Mouse (Mus musculus) cortical plate, adult 2 months (tissue): ENCODE data around the gene Cope. TPM values are rescaled to one million over a fixed set of nuclear protein-coding genes. Genes with fewer than 3 reads are reported as not detected.

Experiments
- H3K27ac ChIP-seq: fragments of 200-500 bp; 2 replicates; pipeline ENCODE4 v1.5.1; 2012; ENCODE audit warnings: low read length, control low read depth, inconsistent platforms; ENCODE audit not compliant: insufficient read depth
- H3K4me1 ChIP-seq: fragments of 200-500 bp; 2 replicates; pipeline ENCODE4 v1.6.1; 2011; ENCODE audit warnings: low read length; ENCODE audit not compliant: control insufficient read depth, insufficient read depth
- H3K4me3 ChIP-seq: fragments of 200-500 bp; 2 replicates; pipeline ENCODE4 v1.5.1; 2011; ENCODE audit warnings: mild to moderate bottlenecking, low read length, control low read depth; ENCODE audit not compliant: insufficient read depth
- CTCF ChIP-seq: fragments of 200-500 bp; IDR thresholded peaks from 2 replicates; pipeline ENCODE4 v1.5.1; 2011; ENCODE audit warnings: mild to moderate bottlenecking, control low read depth, low read length; ENCODE audit not compliant: insufficient read depth; ENCODE audit errors: extremely low read depth
- POLR2A ChIP-seq: fragments of 200-500 bp; IDR thresholded peaks from 2 replicates; pipeline ENCODE4 v1.6.1; 2011; ENCODE audit warnings: mild to moderate bottlenecking, low read length, control low read depth; ENCODE audit not compliant: insufficient read depth; ENCODE audit errors: extremely low read depth
- polyA plus RNA-seq: library from polyadenylated mRNA; depleted of rRNA; stranded (reverse); fragments of >200 nt; gene quantifications from 2 replicates; pipeline ENCODE4 v1.2.3, GENCODE M21; 2012; rRNA removed

Cope gene
- polyA plus RNA-seq, 1 experiment: 232 TPM

- Histone ChIP-seq H3K4me1 (peaks cover 6% of the 10 kb centered on the region; the same call in 1 of the 2 replicates), H3K27ac (peak within 1 kb of the TSS; percentile 26; the same call in 1 of the 2 replicates), H3K4me3 (peak within 1 kb of the TSS; percentile 40)
- TF ChIP-seq POLR2A (peak; percentile 97), CTCF (no peak)
These were observed 51.0 kb downstream of the Cope start, which contains the start of gene Upf1 for GRCm38 (mm10) chr8:70353194-70353817. TSS of gene Upf1 (minus strand) at chr8:70353278.

GRCm38 (mm10) chr8:70354004-70354403, 51.7 kb downstream of the Cope start:
- H3K27ac ChIP-seq: no peak overlapping the region
- TF ChIP-seq POLR2A (0 out of 2 replicates have a peak, but pooled peaks have one; percentile 42), CTCF (no peak)
- peaks cover 6% of the 10 kb centered on the region; the same call in 1 of the 2 replicates for H3K4me1 ChIP-seq
- peak overlapping the region; percentile 40; the same call in 1 of the 2 replicates for H3K4me3 ChIP-seq

- peaks cover 3% of the 10 kb centered on the region; the same call in 1 of the 2 replicates for H3K4me1 ChIP-seq
- no peak for TF ChIP-seq CTCF
These were observed 53.8 kb downstream of the Cope start for GRCm38 (mm10) chr8:70356111-70356510.

GRCm38 (mm10) chr8:70359411-70359810, 57.1 kb downstream of the Cope start:
- no peaks in the 10 kb centered on the region for H3K4me1 ChIP-seq
- TF ChIP-seq CTCF (no peak), POLR2A (no peak)
- H3K4me3 ChIP-seq: no peak overlapping the region
- H3K27ac ChIP-seq: no peak overlapping the region

More at GRCm38 (mm10) chr8:70356111-70356510, 53.8 kb downstream of the Cope start:
- no peak overlapping the region for H3K4me3 ChIP-seq
- no peak overlapping the region for H3K27ac ChIP-seq

GRCm38 (mm10) chr8:70360769-70361168, 58.5 kb downstream of the Cope start:
- no peak overlapping the region for H3K4me3 ChIP-seq
- no peak overlapping the region for H3K27ac ChIP-seq
- TF ChIP-seq CTCF (no peak; the same call in 1 of the 2 replicates), POLR2A (no peak)
- no peaks in the 10 kb centered on the region for H3K4me1 ChIP-seq

GRCm38 (mm10) chr8:70361484-70362032, 59.2 kb downstream of the Cope start:
- Histone ChIP-seq H3K4me1 (no peaks in the 10 kb centered on the region), H3K27ac (no peak overlapping the region), H3K4me3 (no peak overlapping the region)
- TF ChIP-seq POLR2A (no peak), CTCF (no peak)

Other genes with a start within 250 kb of the Cope start
- 4.8 and 6.4 TPM in 2 replicates for gene Tm6sf2, start 229.6 kb upstream of the Cope start, polyA plus RNA-seq
- gene Hapln4, start 219.1 kb upstream of the Cope start, polyA plus RNA-seq: 65.4 and 69.9 TPM in 2 replicates
- gene Ncan, start 181.6 kb upstream of the Cope start, polyA plus RNA-seq: 79.0 and 82.5 TPM in 2 replicates
- 22.5 and 25.2 TPM in 2 replicates for gene Nr2c2ap, start 171.2 kb upstream of the Cope start, polyA plus RNA-seq
- 18.0 and 18.5 TPM in 2 replicates for gene Rfxank, start 163.4 kb upstream of the Cope start, polyA plus RNA-seq
- 107 and 108 TPM in 2 replicates for gene Borcs8, start 163.0 kb upstream of the Cope start, polyA plus RNA-seq
- gene Mef2b, start 162.8 kb upstream of the Cope start, polyA plus RNA-seq: 0.17 and 0.19 TPM in 2 replicates
- 55.9 and 74.3 TPM in 2 replicates for gene Tmem161a, start 130.2 kb upstream of the Cope start, polyA plus RNA-seq
- 55.9 and 56.8 TPM in 2 replicates for gene Slc25a42, start 90.2 kb upstream of the Cope start, polyA plus RNA-seq
- 105 and 121 TPM in 2 replicates for gene Sugp2, start 68.3 kb upstream of the Cope start, polyA plus RNA-seq
- 55.9 and 58.0 TPM in 2 replicates for gene Armc6, start 68.1 kb upstream of the Cope start, polyA plus RNA-seq
- gene Homer3, start 19.7 kb upstream of the Cope start, polyA plus RNA-seq: 11.6 and 22.6 TPM in 2 replicates
- gene Ddx49, start within 50 bp of the Cope start, polyA plus RNA-seq: 48.4 and 52.2 TPM in 2 replicates
- gene Cers1, start 13.3 kb downstream of the Cope start, polyA plus RNA-seq: 79.8 and 84.8 TPM in 2 replicates
- gene Gdf1, start 27.3 kb downstream of the Cope start, polyA plus RNA-seq: 41.4 and 42.7 TPM in 2 replicates
- 23.8 TPM in 2 replicates for gene Upf1, start 50.8 kb downstream of the Cope start, polyA plus RNA-seq
- 0.19 and 0.36 TPM in 2 replicates for gene Comp, start 71.0 kb downstream of the Cope start, polyA plus RNA-seq
- gene Crtc1, start 137.1 kb downstream of the Cope start, polyA plus RNA-seq: 113 and 115 TPM in 2 replicates
- 66.9 and 70.9 TPM in 2 replicates for gene Klhl26, start 174.4 kb downstream of the Cope start, polyA plus RNA-seq
- gene Tmem59l, start 184.8 kb downstream of the Cope start, polyA plus RNA-seq: 368 and 400 TPM in 2 replicates
- 2.1 and 8.6 TPM in 2 replicates for gene Crlf1, start 190.6 kb downstream of the Cope start, polyA plus RNA-seq
- 201 and 206 TPM in 2 replicates for gene Rex1bd, start 204.2 kb downstream of the Cope start, polyA plus RNA-seq
- gene Uba52, start 208.3 kb downstream of the Cope start, polyA plus RNA-seq: 851 and 918 TPM in 2 replicates
- gene Fkbp8, start 225.2 kb downstream of the Cope start, polyA plus RNA-seq: 592 and 612 TPM in 2 replicates
- gene Kxd1, start 225.4 kb downstream of the Cope start, polyA plus RNA-seq: 61.0 and 64.4 TPM in 2 replicates
- 23.8 and 23.9 TPM in 2 replicates for gene Ell, start 236.9 kb downstream of the Cope start, polyA plus RNA-seq